Mouse (Mus musculus): Measurements from ENCODE around the gene Tekt4. TPM values are rescaled to one million over a fixed set of nuclear protein-coding genes. Genes with fewer than 3 reads are reported as not detected.
A peak's percentile ranks its signal among the peaks of the same experiment; 100 is the strongest.

The Tekt4 gene
- polyA plus RNA-seq, 1 experiment from 2014 or later = 0.35 TPM

GRCm38 (mm10) chr17:25474330-25475077 lies 20.1 kb downstream of the Tekt4 start:
- no peaks in the 10 kb centered on the region for H3K27me3 ChIP-seq (replicated peaks; ENCODE audit: control insufficient read depth, insufficient read depth, low read length)
- no peak overlapping the region for H3K27ac ChIP-seq (ENCODE audit: low read depth)
- H3K9ac ChIP-seq (ENCODE audit: low read length) = peak overlapping the region; percentile 23; the same call in 1 of the 2 replicates
- peak overlapping the region; percentile 24 for H3K4me3 ChIP-seq (ENCODE audit: low read depth, low read length)
- H3K4me2 ChIP-seq (ENCODE audit: low read length) = peak overlapping the region; percentile 72
- peak; percentile 70 for ATAC-seq (replicated peaks; ENCODE audit: low FRiP score, low TSS enrichment, low read depth)
- under 1% methylated on average over 38 of the region's 38 CpGs for WGBS
- peak; percentile 84 for DNase-seq (ENCODE audit: low spot score)
- H3K9me3 ChIP-seq (ENCODE audit: control insufficient read depth, low read length) = no peaks in the 10 kb centered on the region
- H3K4me1 ChIP-seq (replicated peaks; ENCODE audit: control insufficient read depth, insufficient read depth, low read length) = 0 out of 2 replicates have a peak, but pooled peaks cover 3% of the 10 kb centered on the region
- H3K36me3 ChIP-seq (ENCODE audit: control insufficient read depth, insufficient read depth, low read length) = no peaks in the 10 kb centered on the region

- 42% methylated on average over 19 of the region's 19 CpGs for WGBS
- H3K4me1 ChIP-seq (replicated peaks; ENCODE audit: control insufficient read depth, insufficient read depth, low read length) = 0 out of 2 replicates have a peak, but pooled peaks cover 2% of the 10 kb centered on the region
- DNase-seq (ENCODE audit: low spot score) (peak; percentile 71), ATAC-seq (replicated peaks; ENCODE audit: low FRiP score, low TSS enrichment, low read depth) (no peak)
- no peaks in the 10 kb centered on the region for H3K9me3 ChIP-seq (ENCODE audit: control insufficient read depth, low read length)
- no peaks in the 10 kb centered on the region for H3K27me3 ChIP-seq (replicated peaks; ENCODE audit: control insufficient read depth, insufficient read depth, low read length)
- H3K36me3 ChIP-seq (ENCODE audit: control insufficient read depth, insufficient read depth, low read length) = no peaks in the 10 kb centered on the region
- H3K4me2 ChIP-seq (ENCODE audit: low read length) = no peak overlapping the region
- H3K27ac ChIP-seq (ENCODE audit: low read depth) = no peak overlapping the region
- H3K4me3 ChIP-seq (ENCODE audit: low read depth, low read length) = no peak overlapping the region
- H3K9ac ChIP-seq (ENCODE audit: low read length) = no peak overlapping the region
These were observed 21.7 kb downstream of the Tekt4 start for GRCm38 (mm10) chr17:25475946-25476744.

- WGBS = 62% methylated on average over 8 of the region's 8 CpGs
- H3K27me3 ChIP-seq (replicated peaks; ENCODE audit: control insufficient read depth, insufficient read depth, low read length) = no peaks in the 10 kb centered on the region
These were observed 25.7 kb downstream of the Tekt4 start for GRCm38 (mm10) chr17:25480152-25480551.

GRCm38 (mm10) chr17:25480820-25481219 lies 26.4 kb downstream of the Tekt4 start:
- Histone ChIP-seq H3K27ac (ENCODE audit: low read depth) (no peak overlapping the region), H3K4me3 (ENCODE audit: low read depth, low read length) (no peak overlapping the region), H3K4me1 (replicated peaks; ENCODE audit: control insufficient read depth, insufficient read depth, low read length) (no peaks in the 10 kb centered on the region), H3K4me2 (ENCODE audit: low read length) (no peak overlapping the region), H3K27me3 (replicated peaks; ENCODE audit: control insufficient read depth, insufficient read depth, low read length) (no peaks in the 10 kb centered on the region), H3K9ac (ENCODE audit: low read length) (no peak overlapping the region), H3K9me3 (ENCODE audit: control insufficient read depth, low read length) (no peaks in the 10 kb centered on the region), H3K36me3 (ENCODE audit: control insufficient read depth, insufficient read depth, low read length) (no peaks in the 10 kb centered on the region)
- DNase-seq (ENCODE audit: low spot score) (no peak), ATAC-seq (replicated peaks; ENCODE audit: low FRiP score, low TSS enrichment, low read depth) (no peak)
- 44% methylated on average over 4 of the region's 4 CpGs for WGBS

More at GRCm38 (mm10) chr17:25480152-25480551, 25.7 kb downstream of the Tekt4 start:
- no peak overlapping the region for H3K4me2 ChIP-seq (ENCODE audit: low read length)
- no peak overlapping the region for H3K27ac ChIP-seq (ENCODE audit: low read depth)
- DNase-seq (ENCODE audit: low spot score) (no peak), ATAC-seq (replicated peaks; ENCODE audit: low FRiP score, low TSS enrichment, low read depth) (no peak)
- no peaks in the 10 kb centered on the region for H3K4me1 ChIP-seq (replicated peaks; ENCODE audit: control insufficient read depth, insufficient read depth, low read length)
- no peaks in the 10 kb centered on the region for H3K9me3 ChIP-seq (ENCODE audit: control insufficient read depth, low read length)
- no peak overlapping the region for H3K4me3 ChIP-seq (ENCODE audit: low read depth, low read length)
- H3K9ac ChIP-seq (ENCODE audit: low read length) = no peak overlapping the region
- no peaks in the 10 kb centered on the region for H3K36me3 ChIP-seq (ENCODE audit: control insufficient read depth, insufficient read depth, low read length)

- ATAC-seq (replicated peaks; ENCODE audit: low FRiP score, low TSS enrichment, low read depth) (no peak), DNase-seq (ENCODE audit: low spot score) (no peak)
- H3K4me3 ChIP-seq (ENCODE audit: low read depth, low read length) = no peak overlapping the region
- H3K27me3 ChIP-seq (replicated peaks; ENCODE audit: control insufficient read depth, insufficient read depth, low read length) = no peaks in the 10 kb centered on the region
- H3K9ac ChIP-seq (ENCODE audit: low read length) = no peak overlapping the region
- no peaks in the 10 kb centered on the region for H3K9me3 ChIP-seq (ENCODE audit: control insufficient read depth, low read length)
- no peak overlapping the region for H3K4me2 ChIP-seq (ENCODE audit: low read length)
- no peak overlapping the region for H3K27ac ChIP-seq (ENCODE audit: low read depth)
- no peaks in the 10 kb centered on the region for H3K4me1 ChIP-seq (replicated peaks; ENCODE audit: control insufficient read depth, insufficient read depth, low read length)
- H3K36me3 ChIP-seq (ENCODE audit: control insufficient read depth, insufficient read depth, low read length) = no peaks in the 10 kb centered on the region
- 95% methylated on average over 6 of the region's 6 CpGs for whole genome bisulfite sequencing
These were observed 27.7 kb downstream of the Tekt4 start for GRCm38 (mm10) chr17:25482092-25482491.

- DNase-seq (ENCODE audit: low spot score) = peak; percentile 58
- H3K9ac ChIP-seq (ENCODE audit: low read length) = peak within 1 kb of the TSS; percentile 27; the same call in 1 of the 2 replicates
- H3K36me3 ChIP-seq (ENCODE audit: control insufficient read depth, insufficient read depth, low read length) = no peaks in the 10 kb centered on the region
- peak; percentile 64; the same call in 1 of the 2 replicates for ATAC-seq (replicated peaks; ENCODE audit: low FRiP score, low TSS enrichment, low read depth)
- WGBS = under 1% methylated on average over 28 of the region's 28 CpGs
- no peaks in the 10 kb centered on the region for H3K9me3 ChIP-seq (ENCODE audit: control insufficient read depth, low read length)
- H3K4me3 ChIP-seq (ENCODE audit: low read depth, low read length) = peak within 1 kb of the TSS; percentile 21
- peaks cover 6% of the 10 kb centered on the region; the same call in 1 of the 2 replicates for H3K4me1 ChIP-seq (replicated peaks; ENCODE audit: control insufficient read depth, insufficient read depth, low read length)
- peak within 1 kb of the TSS; percentile 50 for H3K4me2 ChIP-seq (ENCODE audit: low read length)
- no peak within 1 kb of the TSS for H3K27ac ChIP-seq (ENCODE audit: low read depth)
- H3K27me3 ChIP-seq (replicated peaks; ENCODE audit: control insufficient read depth, insufficient read depth, low read length) = peaks cover 28% of the 10 kb centered on the region
These were observed 42.6 kb downstream of the Tekt4 start, which contains the start of gene Sstr5 for GRCm38 (mm10) chr17:25497013-25497412. Sstr5 (minus strand) TSS chr17:25497288.

- Histone ChIP-seq H3K4me2 (ENCODE audit: low read length) (no peak overlapping the region), H3K4me3 (ENCODE audit: low read depth, low read length) (no peak overlapping the region), H3K36me3 (ENCODE audit: control insufficient read depth, insufficient read depth, low read length) (no peaks in the 10 kb centered on the region), H3K9me3 (ENCODE audit: control insufficient read depth, low read length) (no peaks in the 10 kb centered on the region), H3K27ac (ENCODE audit: low read depth) (no peak overlapping the region), H3K27me3 (replicated peaks; ENCODE audit: control insufficient read depth, insufficient read depth, low read length) (peaks cover 6% of the 10 kb centered on the region), H3K9ac (ENCODE audit: low read length) (no peak overlapping the region), H3K4me1 (replicated peaks; ENCODE audit: control insufficient read depth, insufficient read depth, low read length) (no peaks in the 10 kb centered on the region)
- ATAC-seq (replicated peaks; ENCODE audit: low FRiP score, low TSS enrichment, low read depth) = no peak
- DNase-seq (ENCODE audit: low spot score) = no peak
- WGBS = 85% methylated on average over 4 of the region's 4 CpGs
These were observed 48.2 kb downstream of the Tekt4 start for GRCm38 (mm10) chr17:25502599-25502998.

GRCm38 (mm10) chr17:25507799-25508198 lies 53.4 kb downstream of the Tekt4 start:
- no peak overlapping the region for H3K4me3 ChIP-seq (ENCODE audit: low read depth, low read length)
- H3K9me3 ChIP-seq (ENCODE audit: control insufficient read depth, low read length) = no peaks in the 10 kb centered on the region
- H3K4me1 ChIP-seq (replicated peaks; ENCODE audit: control insufficient read depth, insufficient read depth, low read length) = no peaks in the 10 kb centered on the region
- H3K36me3 ChIP-seq (ENCODE audit: control insufficient read depth, insufficient read depth, low read length) = no peaks in the 10 kb centered on the region
- no peak overlapping the region for H3K4me2 ChIP-seq (ENCODE audit: low read length)
- no peak overlapping the region for H3K9ac ChIP-seq (ENCODE audit: low read length)
- no peak; the same call in 1 of the 2 replicates for ATAC-seq (replicated peaks; ENCODE audit: low FRiP score, low TSS enrichment, low read depth)
- peak; percentile 89 for DNase-seq (ENCODE audit: low spot score)
- H3K27ac ChIP-seq (ENCODE audit: low read depth) = no peak overlapping the region
- no peaks in the 10 kb centered on the region for H3K27me3 ChIP-seq (replicated peaks; ENCODE audit: control insufficient read depth, insufficient read depth, low read length)
- WGBS = 14% methylated on average over 3 of the region's 3 CpGs
